Mouse (Mus musculus): ENCODE data around the gene Ap3s2.

GRCm38 (mm10) chr7:79951038-79951437 lies 30.6 kb upstream of the Ap3s2 start:
- TF ChIP-seq CTCF (IDR thresholded peaks at IDR 0.05; ENCODE audit: low read depth) = 0 out of 2 replicates have a peak, but pooled peaks have one; percentile 14
- no peak for TF ChIP-seq EP300 (IDR thresholded peaks at IDR 0.05; ENCODE audit: low read depth)
